Mouse (Mus musculus) gastrocnemius, postnatal 4 days (tissue): ENCODE measurements around the gene Psmc4. TPM values are rescaled to one million over a fixed set of nuclear protein-coding genes. Genes with fewer than 3 reads are reported as not detected.

ENCODE experiments used
- DNase-seq, 2 experiments: peaks; one replicate each; pipeline ENCODE4 v3.0.0; 2021 to 2022; ENCODE audit warnings: low spot score in 2 of 2, mixed read lengths in 2 of 2
- long read RNA-seq, 2 experiments: library from polyadenylated mRNA; stranded (forward); transcript quantifications; one replicate each; pipeline ENCODE4 v2.0.0; 2021
- total RNA-seq, 2 experiments: library from RNA; stranded (reverse); gene quantifications; 2 replicates each; pipeline ENCODE4 v1.2.3; 2021

The Psmc4 gene
- 100 to 1,000 TPM; 129 to 150 TPM for total RNA-seq
- long read RNA-seq, experiment 1, transcript Psmc4-201 (11 exons, 1,440 nt), result major isoform, 230 of 250 reads
- long read RNA-seq, experiment 1, partial matches to known transcripts, result 7 of 250 reads
- long read RNA-seq, experiment 1, other reads (novel, unspliced or antisense), result 13 of 250 reads
- long read RNA-seq, experiment 2, transcript Psmc4-201 (11 exons, 1,440 nt), result major isoform, 185 of 216 reads
- long read RNA-seq, experiment 2, partial matches to known transcripts, result 16 of 216 reads
- long read RNA-seq, experiment 2, other reads (novel, unspliced or antisense), result 15 of 216 reads

GRCm38 (mm10) chr7:28049476-28050409 lies at the start of gene Psmc4:
Gene Psmc4, minus strand, starts transcription at chr7:28050101.
- peak; percentile 95 to 99 for DNase-seq

GRCm38 (mm10) chr7:28099101-28099500 lies 49.2 kb upstream of the Psmc4 start:
- peak in 1 of 2 experiments; percentile 5 for DNase-seq

- DNase-seq, result peak; percentile 5 to 13
Observed at GRCm38 (mm10) chr7:28093541-28093940, 43.6 kb upstream of the Psmc4 start.

- DNase-seq, result no peak
Observed at GRCm38 (mm10) chr7:28086236-28086635, 36.3 kb upstream of the Psmc4 start.

GRCm38 (mm10) chr7:28084215-28084614 lies 34.3 kb upstream of the Psmc4 start:
- no peak for DNase-seq

- DNase-seq, result no peak
Observed at GRCm38 (mm10) chr7:28070531-28071298, 20.8 kb upstream of the Psmc4 start, which contains the start of gene Fcgbp. Gene Fcgbp, plus strand, starts transcription at chr7:28071236.

GRCm38 (mm10) chr7:28069546-28070172 lies 19.8 kb upstream of the Psmc4 start:
- DNase-seq, result no peak

- no peak for DNase-seq
Observed at GRCm38 (mm10) chr7:28068661-28069060, 18.8 kb upstream of the Psmc4 start.

GRCm38 (mm10) chr7:28059972-28060371 lies 10.1 kb upstream of the Psmc4 start:
- no peak for DNase-seq

GRCm38 (mm10) chr7:28053046-28053930 lies 3.4 kb upstream of the Psmc4 start:
- no peak for DNase-seq

GRCm38 (mm10) chr7:28050584-28050983 lies 683 bp upstream of the Psmc4 start:
- no peak for DNase-seq

GRCm38 (mm10) chr7:28044524-28044923 lies 5.4 kb downstream of the Psmc4 start:
- DNase-seq, result no peak

- no peak for DNase-seq
Observed at GRCm38 (mm10) chr7:28014445-28014810, 35.5 kb downstream of the Psmc4 start.

- DNase-seq, result peak; percentile 48 to 67
Observed at GRCm38 (mm10) chr7:28013549-28014444, 36.1 kb downstream of the Psmc4 start, which contains the start of gene Zfp850. Gene Zfp850, minus strand, starts transcription at chr7:28014115.

- no peak for DNase-seq
Observed at GRCm38 (mm10) chr7:28010271-28010670, 39.6 kb downstream of the Psmc4 start.
